ENCODE assay signal across 13 mouse cellular contexts in the genomic region with DNA sequence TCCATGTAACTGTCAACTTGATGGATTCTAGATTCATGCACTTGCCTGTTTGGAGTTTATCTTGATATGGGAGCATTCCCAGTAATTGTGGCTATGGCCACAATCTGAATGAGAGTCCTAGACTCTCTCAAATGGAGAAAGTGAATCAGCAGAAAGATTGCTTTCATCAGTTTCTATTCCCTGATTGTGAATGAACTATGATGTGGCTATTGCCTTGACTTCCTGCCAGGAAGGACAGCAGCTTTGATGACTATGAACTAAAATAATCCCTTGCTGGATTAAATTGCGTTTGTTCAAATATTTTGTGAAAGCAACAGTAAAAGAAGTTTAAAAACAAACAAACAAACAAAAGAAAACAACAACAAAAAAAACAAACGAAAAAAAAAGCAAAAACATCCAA.
DNase-seq lines count a peak whose midpoint lies in the region.
"Had no signal": no experiment of that assay in that cellular context is flagged by ENCODE, and none has a peak within 500 bp of the region (broad histone marks: within the 10 kb centered on the region; RNA-seq: fewer than 3 reads in every experiment).

No protein-coding gene starts in this region.

- peak; percentile 14 for DNase-seq in adrenal gland, adult 2 months
- DNase-seq in adrenal gland, postnatal 10 days: no peak
- peak; percentile 6 for DNase-seq in 3T3-L1 (ENCODE audit: low read depth, low spot score)
- DNase-seq in NIH3T3 (ENCODE audit: low read depth): peak; percentile 66
- no peak for DNase-seq in gastrocnemius, postnatal 14 days
- DNase-seq: adrenal gland, postnatal 25 days; cerebellum, adult 11 months; cerebellum, adult 18-20 months; cerebellum, adult 8-10 months; cerebellum, adult 9-11 months; cerebellum, postnatal 14 days; cerebellum, postnatal 36 days; forebrain, postnatal 0 days had no signal

- intact Hi-C loops in gastrocnemius, postnatal 14 days (cut with DNase I; ENCODE audit: low total_unique reads): no loop called here

Comparison
In these comparisons a context has a peak if more than half of its experiments do, and no peak if none do; other contexts are left out.
1. DNase-seq: peak in adrenal gland, adult 2 months (single experiment), 3T3-L1 (single experiment) and NIH3T3 (single experiment); none in adrenal gland, postnatal 10 days (single experiment) and gastrocnemius, postnatal 14 days (single experiment).